Mouse (Mus musculus): ENCODE results near the gene Aagab. TPM values are rescaled to one million over a fixed set of nuclear protein-coding genes. Genes with fewer than 3 reads are reported as not detected.

The Aagab gene
- total RNA-seq, 2 experiments from 2014 or later, result 33.4 to 34.6 TPM

DNA sequence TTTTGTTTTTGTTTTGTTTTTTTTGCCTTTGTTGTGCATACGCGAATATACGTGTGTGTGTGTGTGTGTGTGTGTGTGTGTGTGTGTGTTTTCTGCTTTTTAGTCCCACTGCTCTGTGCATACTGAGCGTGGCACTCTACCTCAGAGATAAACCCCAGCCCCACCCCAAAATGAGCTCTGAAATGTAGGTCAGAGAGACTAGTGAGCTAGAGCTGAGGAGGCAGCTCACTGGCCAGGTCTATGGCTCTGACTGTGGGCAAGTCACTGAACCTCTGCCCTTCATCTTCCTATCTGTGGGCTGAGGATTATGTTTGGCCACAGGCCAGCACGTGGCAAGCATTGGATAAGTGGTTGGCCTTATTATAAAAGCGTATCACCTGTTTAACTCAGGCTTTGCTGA, 1.4 kb downstream of the Aagab start:
- DNase-seq, result peak in 1 of 2 experiments; percentile 26

DNA sequence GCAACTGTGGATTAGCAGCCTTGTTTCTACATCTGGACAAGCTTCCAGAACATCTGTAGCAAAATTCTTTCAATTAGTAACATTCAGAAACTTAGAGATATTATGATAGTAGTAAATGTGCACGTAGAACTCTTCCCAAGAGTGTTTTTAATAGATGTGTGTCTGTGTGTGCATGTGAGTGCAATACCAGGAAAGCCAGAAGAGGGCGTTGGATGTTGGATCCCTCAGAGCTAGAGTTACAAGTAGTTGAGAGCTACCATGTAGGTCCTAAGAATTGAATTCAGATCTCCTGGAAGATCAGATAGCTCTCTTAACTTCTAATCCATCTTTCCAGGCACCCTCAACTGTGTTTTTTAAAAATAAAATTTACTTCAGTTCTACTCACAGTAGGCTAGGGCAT, 4.1 kb downstream of the Aagab start:
- no peak for DNase-seq

GRCm38 (mm10) chr9:63608006-63608405, 5.5 kb downstream of the Aagab start:
- DNase-seq, result no peak

DNA sequence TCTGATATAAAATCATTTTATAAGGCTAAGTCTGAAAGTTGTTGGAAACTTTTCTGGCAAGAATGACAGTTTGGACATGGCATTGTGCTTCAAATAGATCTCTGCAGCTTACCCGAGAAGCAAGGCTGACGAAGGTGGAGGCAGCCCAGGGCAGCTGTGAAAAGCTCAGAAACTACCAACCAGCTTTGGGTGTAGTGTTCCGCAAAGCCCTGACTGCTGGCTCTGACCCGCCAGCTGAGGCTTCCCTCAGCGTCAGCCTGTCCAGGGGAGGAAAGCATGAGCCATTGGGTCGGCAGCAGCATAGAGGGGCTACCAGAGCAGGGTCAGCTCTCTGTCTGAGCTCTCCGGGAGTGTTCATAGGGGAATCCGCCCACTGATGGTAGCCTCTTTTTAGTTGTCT, 6.8 kb downstream of the Aagab start:
- no peak for DNase-seq

GRCm38 (mm10) chr9:63609776-63610175, 7.3 kb downstream of the Aagab start:
- DNase-seq, result no peak

GRCm38 (mm10) chr9:63610231-63610630, 7.8 kb downstream of the Aagab start:
- DNase-seq, result no peak

DNA sequence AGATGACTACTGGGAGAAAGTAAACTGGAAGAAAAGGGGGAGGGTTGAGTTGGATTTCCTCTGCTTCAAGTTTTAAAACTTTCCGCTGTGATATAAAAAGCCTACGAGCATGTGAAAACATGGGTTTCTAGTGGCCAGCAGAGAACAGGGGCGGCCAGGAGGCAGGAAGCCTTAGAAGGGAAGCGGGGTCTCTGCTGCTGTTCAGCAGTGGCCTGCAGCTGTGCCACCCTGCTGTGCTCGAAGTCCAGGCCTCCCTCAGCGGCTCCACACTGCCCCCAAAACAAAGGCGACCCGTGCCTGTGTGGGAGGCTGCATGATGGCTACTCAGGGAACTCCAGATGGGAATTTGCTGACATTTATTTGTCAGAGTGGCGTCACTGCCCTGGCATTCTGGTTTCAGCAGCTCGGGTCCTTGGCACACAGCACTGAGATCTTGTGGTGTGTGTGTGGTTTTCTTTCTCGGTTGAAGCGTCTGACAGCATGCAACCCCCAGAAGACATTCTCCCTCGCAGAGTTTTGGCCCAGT, 8.4 kb downstream of the Aagab start:
- DNase-seq, result peak; percentile 78 to 80

DNA sequence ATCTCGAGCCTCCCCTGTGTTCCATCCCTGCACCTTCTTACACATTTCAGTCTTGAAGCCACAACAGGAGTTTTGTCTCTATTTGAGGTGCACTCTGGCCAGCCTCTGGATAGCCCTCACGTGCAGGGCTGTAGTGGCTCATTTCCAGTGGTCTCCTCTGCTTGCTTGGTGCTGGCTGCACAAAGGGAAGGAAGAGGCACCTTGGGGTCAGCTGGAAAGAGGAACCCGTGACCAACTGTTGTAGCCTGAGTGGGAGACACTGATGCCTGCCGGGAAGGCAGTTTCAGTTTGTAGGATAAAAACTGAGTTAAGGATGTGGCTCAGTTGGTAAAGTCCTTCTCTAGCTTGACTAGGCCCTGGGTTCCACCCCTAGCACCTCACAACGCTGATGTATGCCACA, 9.5 kb downstream of the Aagab start:
- peak in 1 of 2 experiments; percentile 32 for DNase-seq

DNA sequence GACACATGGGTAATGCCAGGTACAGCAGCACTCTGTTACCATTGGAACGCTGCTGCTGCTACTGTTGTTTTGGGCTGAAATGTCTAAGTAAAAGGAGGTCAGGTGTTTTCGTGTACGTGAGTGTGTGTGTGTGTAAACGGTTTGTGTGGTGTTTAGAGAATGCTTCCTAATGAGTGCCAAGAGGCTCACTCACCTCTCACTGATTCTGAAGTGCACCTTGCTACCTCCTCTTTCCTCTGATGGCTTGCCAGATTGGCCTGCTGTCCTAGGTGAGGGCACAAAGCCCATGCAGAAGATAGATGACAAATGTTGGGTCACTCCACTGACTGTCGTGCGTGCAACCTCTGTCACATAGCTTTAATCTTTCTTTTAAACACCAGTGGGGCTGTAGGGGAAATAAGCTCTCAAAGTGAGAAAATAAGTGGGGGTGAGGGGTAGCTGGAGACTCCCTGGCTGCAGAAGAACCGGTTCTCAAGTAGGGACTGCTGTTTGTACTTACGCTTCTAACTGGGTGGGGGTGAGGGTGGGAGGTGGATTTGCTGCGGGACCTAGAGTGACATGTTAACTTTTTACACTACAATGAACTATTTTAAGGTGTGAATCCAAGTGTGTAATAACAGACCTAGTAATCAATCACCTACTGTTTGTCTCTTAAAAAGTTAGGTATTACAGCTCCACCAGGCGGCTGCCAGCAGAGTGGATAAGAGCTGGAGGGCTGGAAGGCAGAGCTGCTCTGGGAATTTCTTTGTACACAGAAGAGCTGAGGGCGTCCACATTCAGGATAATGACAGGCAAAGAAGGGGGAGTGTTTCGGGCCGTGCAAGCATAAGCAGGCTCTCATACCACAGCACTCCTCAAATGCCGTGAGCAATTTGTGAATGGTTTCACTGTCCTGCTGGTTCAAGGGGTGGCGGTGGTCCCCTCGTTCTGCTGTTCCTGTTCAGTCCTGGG, 10.4 kb downstream of the Aagab start:
- peak in 1 of 2 experiments; percentile 15 for DNase-seq

GRCm38 (mm10) chr9:63613569-63613968, 11.1 kb downstream of the Aagab start:
- DNase-seq, result no peak

DNA sequence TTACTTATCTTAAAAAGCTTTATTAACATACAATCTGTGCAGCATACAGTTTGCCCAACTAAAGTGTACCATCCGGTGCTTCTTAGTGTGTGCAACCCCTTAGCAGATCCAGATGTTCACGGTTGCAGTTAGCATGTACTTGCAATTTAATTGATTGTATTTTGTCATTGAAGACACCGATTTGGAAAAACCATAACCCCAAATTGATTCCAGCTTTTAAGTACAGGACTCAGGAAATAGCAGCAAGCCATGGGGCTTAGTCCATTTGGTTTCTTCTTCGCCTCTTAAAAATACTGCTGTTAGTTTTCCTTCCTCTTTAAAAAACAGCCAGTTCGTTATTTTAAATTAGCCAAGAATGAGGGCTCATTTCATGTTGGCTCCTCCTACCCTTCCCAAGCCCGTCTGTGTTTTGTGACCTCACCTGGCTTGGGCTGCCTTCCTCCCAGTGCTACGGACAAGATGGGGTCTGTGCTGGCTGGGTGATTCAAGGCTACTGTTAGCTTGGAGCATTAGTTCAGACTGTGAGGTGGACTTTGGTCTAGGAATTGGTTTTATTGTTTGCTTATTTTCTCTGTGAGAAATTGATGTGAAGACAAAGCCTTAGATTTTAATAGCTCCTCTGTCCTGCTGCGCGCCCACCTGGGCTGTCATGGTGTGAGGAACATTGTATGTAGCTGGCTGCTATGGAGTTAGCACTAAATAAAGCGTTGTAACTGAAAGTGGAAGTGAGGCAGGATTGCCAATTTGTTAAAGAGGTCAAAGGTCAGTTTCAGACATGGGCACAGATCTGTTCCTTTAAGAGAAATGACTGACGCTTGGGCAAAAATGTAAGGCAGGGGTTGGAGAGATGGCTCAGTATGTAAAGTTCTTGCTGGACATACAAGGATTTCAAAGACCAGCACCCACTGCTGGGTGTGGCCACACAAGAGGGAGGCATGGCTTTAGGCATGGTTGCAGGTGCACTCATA, 11.8 kb downstream of the Aagab start:
- DNase-seq, result no peak

DNA sequence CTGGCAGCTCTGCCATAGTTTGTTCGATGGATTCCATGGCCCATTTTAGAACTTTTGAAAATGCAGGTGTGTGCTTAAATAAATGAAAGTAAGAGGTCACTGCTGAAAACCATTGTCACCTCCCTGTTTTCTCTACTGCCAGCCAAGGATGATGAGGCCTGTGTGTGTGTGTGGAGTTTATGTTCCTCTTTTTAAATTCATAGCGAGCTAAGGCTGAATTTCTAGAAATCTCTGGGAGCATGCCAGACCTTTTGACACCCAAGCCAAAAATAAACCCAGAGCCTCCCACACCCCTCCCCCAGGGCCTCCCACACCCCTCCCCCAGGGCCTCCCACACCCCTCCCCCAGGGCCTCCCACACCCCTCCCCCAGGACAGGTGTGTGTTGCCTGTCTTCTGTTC, 15.5 kb downstream of the Aagab start:
- no peak for DNase-seq

DNA sequence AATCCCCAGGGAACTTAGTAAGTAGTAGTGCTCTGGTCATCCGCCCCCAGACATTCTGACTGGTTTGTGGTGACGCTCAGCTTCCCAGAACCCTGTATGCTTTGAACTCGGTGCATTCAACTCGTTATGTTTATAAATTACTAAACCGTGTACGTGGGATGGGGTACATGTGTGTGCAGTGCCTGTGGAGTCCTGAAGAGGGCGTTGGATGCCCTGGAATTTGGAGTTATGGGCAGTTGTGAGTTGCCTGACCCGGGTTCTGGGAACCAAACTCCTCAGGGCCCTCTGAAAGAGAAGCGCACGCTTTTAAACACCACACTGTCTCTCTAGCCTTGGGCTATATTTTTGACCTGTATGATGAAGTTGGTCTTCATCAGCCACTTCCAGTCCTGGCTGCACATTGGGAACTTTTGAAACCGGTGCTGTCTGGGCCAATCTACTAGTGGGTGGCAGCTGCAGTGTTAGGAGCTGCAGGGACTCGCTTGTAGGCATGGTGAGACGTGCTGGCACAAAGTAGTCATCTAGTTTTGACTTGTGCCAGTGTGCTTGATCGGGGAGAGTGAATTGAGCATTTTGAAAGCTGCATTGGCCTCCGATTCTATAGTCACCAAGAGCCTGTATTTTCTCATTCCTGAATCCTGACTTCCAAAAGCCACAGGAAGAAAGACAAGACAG, 21.6 kb downstream of the Aagab start:
- DNase-seq, result no peak

DNA sequence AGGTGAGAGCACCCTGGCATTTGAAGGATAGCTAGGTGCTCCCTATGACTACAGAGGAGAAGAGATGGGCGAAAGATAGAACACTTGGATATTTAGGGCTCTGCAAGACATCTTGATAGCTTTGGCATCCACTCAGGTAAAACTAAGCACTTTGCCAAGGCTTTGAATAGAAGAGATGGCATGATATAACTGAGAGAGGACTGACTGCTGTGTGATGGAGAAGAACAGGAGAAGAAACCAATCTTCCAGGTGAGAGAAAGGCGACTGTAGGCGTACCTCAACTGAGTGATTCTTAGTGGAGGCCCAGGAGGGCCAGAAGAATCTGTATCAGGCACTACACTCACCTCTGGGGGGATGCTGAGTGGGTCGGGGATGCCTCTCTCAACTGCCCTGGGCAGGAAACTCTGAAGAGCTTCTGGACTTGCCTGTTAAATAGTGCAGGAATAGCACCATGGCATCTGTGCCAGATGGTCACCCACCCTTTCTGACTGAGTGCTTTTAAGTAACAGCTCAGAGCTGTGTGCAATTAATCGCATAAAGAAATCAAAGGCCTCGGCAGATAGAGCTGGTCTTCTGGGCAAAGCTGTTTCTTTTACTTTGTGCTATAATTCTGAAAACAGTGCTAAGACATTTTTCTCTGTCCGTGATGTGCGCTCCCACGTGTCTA, 22.8 kb downstream of the Aagab start:
- DNase-seq, result no peak

DNA sequence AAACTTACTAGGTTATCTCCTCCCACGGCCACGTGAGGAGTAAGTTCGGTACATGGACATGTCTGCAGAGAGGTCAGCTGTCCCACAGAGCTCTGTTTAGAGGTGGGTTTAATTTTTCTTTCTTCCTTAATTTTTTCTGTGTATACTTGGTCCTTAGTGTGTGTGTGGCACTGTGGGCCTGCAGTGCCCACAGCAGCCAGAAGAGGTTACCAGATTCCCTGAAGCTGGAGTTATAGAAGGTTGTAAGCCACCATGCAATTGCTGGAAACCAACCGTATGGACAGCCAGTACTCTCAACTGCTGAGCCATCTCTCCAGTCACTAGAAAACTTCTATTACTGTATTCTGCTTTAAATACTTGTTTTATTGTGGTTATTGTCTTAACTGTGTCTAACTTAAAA, 29.6 kb downstream of the Aagab start:
- no peak for DNase-seq

DNA sequence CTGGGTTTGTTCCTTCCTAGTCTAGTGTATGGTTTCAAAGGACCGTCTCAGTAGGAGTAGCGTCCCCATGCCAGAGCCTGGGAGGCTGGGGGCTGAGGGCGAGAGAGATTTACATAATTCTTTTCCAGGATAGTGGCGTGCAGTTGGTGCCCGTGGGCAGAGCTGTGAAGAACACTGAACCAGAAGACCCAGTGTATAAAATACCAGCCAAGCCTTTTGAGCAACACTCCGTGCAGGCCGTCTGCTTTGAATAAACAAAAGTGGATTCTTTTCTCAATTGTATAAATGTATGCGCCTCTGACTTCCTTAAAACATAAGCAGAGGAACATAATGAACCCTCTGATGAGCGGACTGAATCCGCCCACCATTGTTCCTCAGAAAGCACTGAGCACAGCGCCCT, 30.5 kb downstream of the Aagab start:
- no peak for DNase-seq

- no peak for DNase-seq
These were observed 30.9 kb downstream of the Aagab start for GRCm38 (mm10) chr9:63633334-63633733.

GRCm38 (mm10) chr9:63636113-63636512, 33.7 kb downstream of the Aagab start:
- DNase-seq, result no peak

GRCm38 (mm10) chr9:63641983-63642646, 39.7 kb downstream of the Aagab start:
- no peak for DNase-seq

GRCm38 (mm10) chr9:63644011-63644410, 41.6 kb downstream of the Aagab start:
- no peak for DNase-seq

DNA sequence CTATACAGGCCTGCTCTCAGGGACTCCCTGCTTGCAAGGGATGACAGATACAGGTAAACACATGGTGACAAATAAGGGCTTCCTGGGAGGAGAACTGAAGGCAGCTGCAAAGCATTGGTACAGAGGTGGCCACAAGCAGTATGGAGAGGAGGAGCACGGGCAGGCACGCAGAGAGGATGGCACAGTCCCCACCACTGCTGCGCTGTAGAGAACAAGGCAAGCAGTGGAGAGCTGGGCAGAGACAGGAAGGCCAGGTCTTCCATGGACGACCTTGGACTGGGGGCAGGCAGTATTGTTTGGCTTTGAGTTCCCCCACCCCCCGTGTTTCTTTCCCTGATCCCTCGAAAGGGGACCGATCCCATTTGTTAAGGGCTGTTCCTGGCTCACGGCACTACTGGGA, 42.6 kb downstream of the Aagab start:
- DNase-seq, result no peak

All from adrenal gland, postnatal 36 days (tissue).